Mouse (Mus musculus): ENCODE measurements around the gene Pla2g4e. TPM values are rescaled to one million over a fixed set of nuclear protein-coding genes. Genes with fewer than 3 reads are reported as not detected.

Gene Pla2g4e
- total RNA-seq, 1 experiment from 2014 or later, result not detected

GRCm38 (mm10) chr2:120131881-120132280 is 113.3 kb downstream of the Pla2g4e start:
- ATAC-seq (replicated peaks; ENCODE audit: insufficient number of reproducible peaks, low FRiP score, low TSS enrichment, poor library complexity, severe bottlenecking), result no peak

GRCm38 (mm10) chr2:120129252-120129908 is 115.8 kb downstream of the Pla2g4e start:
- no peak for ATAC-seq (replicated peaks; ENCODE audit: insufficient number of reproducible peaks, low FRiP score, low TSS enrichment, poor library complexity, severe bottlenecking)

GRCm38 (mm10) chr2:120128611-120129051 is 116.5 kb downstream of the Pla2g4e start:
- peak; percentile 29; the same call in 1 of the 2 replicates for ATAC-seq (replicated peaks; ENCODE audit: insufficient number of reproducible peaks, low FRiP score, low TSS enrichment, poor library complexity, severe bottlenecking)

GRCm38 (mm10) chr2:120128011-120128410 is 117.1 kb downstream of the Pla2g4e start:
- ATAC-seq (replicated peaks; ENCODE audit: insufficient number of reproducible peaks, low FRiP score, low TSS enrichment, poor library complexity, severe bottlenecking), result no peak

GRCm38 (mm10) chr2:120126901-120127300 is 118.2 kb downstream of the Pla2g4e start:
- ATAC-seq (replicated peaks; ENCODE audit: insufficient number of reproducible peaks, low FRiP score, low TSS enrichment, poor library complexity, severe bottlenecking), result no peak

GRCm38 (mm10) chr2:120126408-120126807 is 118.7 kb downstream of the Pla2g4e start:
- ATAC-seq (replicated peaks; ENCODE audit: insufficient number of reproducible peaks, low FRiP score, low TSS enrichment, poor library complexity, severe bottlenecking), result no peak

GRCm38 (mm10) chr2:120125461-120125860 is 119.7 kb downstream of the Pla2g4e start:
- ATAC-seq (replicated peaks; ENCODE audit: insufficient number of reproducible peaks, low FRiP score, low TSS enrichment, poor library complexity, severe bottlenecking), result no peak

- ATAC-seq (replicated peaks; ENCODE audit: insufficient number of reproducible peaks, low FRiP score, low TSS enrichment, poor library complexity, severe bottlenecking), result no peak
Measured at GRCm38 (mm10) chr2:120124946-120125345, 120.2 kb downstream of the Pla2g4e start.

GRCm38 (mm10) chr2:120124096-120124495 is 121.0 kb downstream of the Pla2g4e start:
- no peak for ATAC-seq (replicated peaks; ENCODE audit: insufficient number of reproducible peaks, low FRiP score, low TSS enrichment, poor library complexity, severe bottlenecking)

- no peak for ATAC-seq (replicated peaks; ENCODE audit: insufficient number of reproducible peaks, low FRiP score, low TSS enrichment, poor library complexity, severe bottlenecking)
Measured at GRCm38 (mm10) chr2:120122983-120123382, 122.2 kb downstream of the Pla2g4e start.

GRCm38 (mm10) chr2:120117346-120117745 is 127.8 kb downstream of the Pla2g4e start:
- ATAC-seq (replicated peaks; ENCODE audit: insufficient number of reproducible peaks, low FRiP score, low TSS enrichment, poor library complexity, severe bottlenecking), result no peak

Other genes starting within 250 kb of the Pla2g4e start
- 3.5 to 6.9 TPM (median 6.0 TPM) in 3 replicates for gene Jmjd7, start 217.9 kb downstream of the Pla2g4e start, total RNA-seq (2017)
- gene Gm28042, start 217.8 kb downstream of the Pla2g4e start, total RNA-seq (2017), result 0.57 to 1.3 TPM in 2 of 3 replicates, not detected in the other
- 1.5 to 4.7 TPM (median 2.4 TPM) in 3 replicates for gene Pla2g4b, start 211.9 kb downstream of the Pla2g4e start, total RNA-seq (2017)
- gene Ehd4, start 90.7 kb downstream of the Pla2g4e start, total RNA-seq (2017), result 102 to 129 TPM (median 116 TPM) in 3 replicates
- gene Pla2g4d, start 43.9 kb upstream of the Pla2g4e start, total RNA-seq (2017), result not detected in 3 replicates
- gene Pla2g4f, start 68.8 kb upstream of the Pla2g4e start, total RNA-seq (2017), result 0.10 TPM in 1 of 3 replicates, not detected in the others
- 44.2 to 52.4 TPM (median 50.0 TPM) in 3 replicates for gene Vps39, start 107.8 kb upstream of the Pla2g4e start, total RNA-seq (2017)
- 25.2 to 72.3 TPM (median 30.0 TPM) in 3 replicates for gene Ganc, start 158.6 kb upstream of the Pla2g4e start, total RNA-seq (2017)
- 79.0 to 84.8 TPM (median 79.4 TPM) in 3 replicates for gene Tmem87a, start 158.8 kb upstream of the Pla2g4e start, total RNA-seq (2017)
- 2.0 to 6.3 TPM (median 5.0 TPM) in 3 replicates for gene Capn3, start 210.7 kb upstream of the Pla2g4e start, total RNA-seq (2017)

Data from monocyte, adult 5-6 weeks (primary cell).